Mouse (Mus musculus) embryonic fibroblast, embryonic 13.5 days (primary cell): ENCODE results near the gene Skint1. TPM values are rescaled to one million over a fixed set of nuclear protein-coding genes. Genes with fewer than 3 reads are reported as not detected.
"Not testable (repeated sequence)": the region's sequence is repeated elsewhere in the genome, so short reads cannot be mapped to it uniquely, and the experiment has no call there.

Experiments used
- H3K27ac ChIP-seq: 2 replicates; pipeline ENCODE4 v1.5.1; 2012; ENCODE audit warnings: low read length, control low read depth, inconsistent platforms; ENCODE audit not compliant: insufficient read depth
- H3K4me1 ChIP-seq: 2 replicates; pipeline ENCODE4 v1.6.1; 2011; ENCODE audit warnings: low read length; ENCODE audit not compliant: control insufficient read depth, insufficient read depth
- H3K4me3 ChIP-seq: 2 replicates; pipeline ENCODE4 v1.5.1; 2011; ENCODE audit warnings: mild to moderate bottlenecking, control low read depth, low read length; ENCODE audit not compliant: insufficient read depth
- CTCF ChIP-seq: IDR thresholded peaks from 2 replicates; pipeline ENCODE4 v1.5.1; 2011; ENCODE audit warnings: mild to moderate bottlenecking, control low read depth, low read length, moderate library complexity, borderline replicate concordance; ENCODE audit not compliant: insufficient read depth
- POLR2A ChIP-seq: IDR thresholded peaks from 2 replicates; pipeline ENCODE4 v1.6.1; 2011; ENCODE audit warnings: low read depth, mild to moderate bottlenecking, control low read depth, low read length, moderate library complexity
- polyA plus RNA-seq: library from polyadenylated mRNA; stranded (reverse); fragments of >200 nt; gene quantifications from 2 replicates; pipeline ENCODE4 v1.2.4, GENCODE M21; 2011; ENCODE audit warnings: low read depth; ENCODE audit not compliant: missing spikeins, insufficient read length

Skint1 gene
- polyA plus RNA-seq = not detected in 2 replicates

GRCm38 (mm10) chr4:112005969-112006368 is at the start of gene Skint1:
Gene Skint1 (plus strand): TSS chr4:112006269.
- Histone ChIP-seq H3K27ac (no peak within 1 kb of the TSS), H3K4me3 (no peak within 1 kb of the TSS), H3K4me1 (no peaks in the 10 kb centered on the region)
- no peak for TF ChIP-seq POLR2A
- no peak for TF ChIP-seq CTCF

GRCm38 (mm10) chr4:111961309-111961708 is 44.8 kb upstream of the Skint1 start:
- Histone ChIP-seq H3K27ac (no peak overlapping the region), H3K4me3 (no peak overlapping the region), H3K4me1 (no peaks in the 10 kb centered on the region)
- TF ChIP-seq POLR2A = no peak
- no peak for TF ChIP-seq CTCF

DNA sequence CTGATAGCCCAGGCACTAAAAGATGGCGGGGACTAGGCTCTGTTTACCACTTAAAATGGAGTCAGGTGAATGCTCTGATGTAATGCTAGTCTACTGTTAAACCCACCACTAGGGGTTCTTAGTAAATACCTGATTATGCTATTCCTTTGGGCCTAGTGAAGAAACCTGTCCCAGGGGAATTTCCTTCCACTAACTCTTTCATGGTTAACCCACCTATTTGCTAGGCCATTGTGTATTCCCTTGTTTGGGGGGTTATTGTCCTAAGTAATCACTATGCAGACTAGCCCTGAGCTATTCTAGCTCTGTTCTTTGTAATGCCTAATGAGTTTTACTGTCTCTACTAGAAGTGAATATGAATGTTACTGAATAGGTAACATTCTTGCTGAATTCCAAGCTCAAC is 42.8 kb upstream of the Skint1 start:
- not testable (repeated sequence) for H3K4me3 ChIP-seq, H3K4me1 ChIP-seq, H3K27ac ChIP-seq

- TF ChIP-seq CTCF (no peak), POLR2A (no peak)
- H3K4me3 ChIP-seq = no peak overlapping the region
- no peaks in the 10 kb centered on the region for H3K4me1 ChIP-seq
- no peak overlapping the region for H3K27ac ChIP-seq
Observed at GRCm38 (mm10) chr4:111963669-111964068, 42.4 kb upstream of the Skint1 start.

- TF ChIP-seq POLR2A (no peak), CTCF (no peak)
- H3K27ac ChIP-seq = no peak within 1 kb of the TSS
- H3K4me3 ChIP-seq = no peak within 1 kb of the TSS
- H3K4me1 ChIP-seq = no peaks in the 10 kb centered on the region
Observed at GRCm38 (mm10) chr4:111972623-111973022, 33.4 kb upstream of the Skint1 start, which contains the start of gene Skint7. Gene Skint7 (plus strand): TSS chr4:111972923.

- Histone ChIP-seq H3K4me1 (no peaks in the 10 kb centered on the region), H3K27ac (no peak within 1 kb of the TSS), H3K4me3 (no peak within 1 kb of the TSS)
- TF ChIP-seq CTCF (no peak), POLR2A (no peak)
Observed at GRCm38 (mm10) chr4:112071716-112072115, 65.6 kb downstream of the Skint1 start, which contains the start of gene Skint4. Gene Skint4 (plus strand): TSS chr4:112072016.

Other genes starting within 250 kb of the Skint1 start
- not detected in 2 replicates for gene Slc5a9, start 103.4 kb upstream of the Skint1 start, polyA plus RNA-seq
- not detected in 2 replicates for gene Skint8, start 86.9 kb upstream of the Skint1 start, polyA plus RNA-seq
- gene Skint7, start 33.3 kb upstream of the Skint1 start, polyA plus RNA-seq = not detected in 2 replicates
- gene Skint4, start 65.7 kb downstream of the Skint1 start, polyA plus RNA-seq = not detected in 2 replicates
- gene Skint3, start 226.0 kb downstream of the Skint1 start, polyA plus RNA-seq = not detected in 2 replicates